Mouse (Mus musculus) heart, embryonic 16.5 days (tissue): ENCODE measurements around the gene Hsbp1. TPM values are rescaled to one million over a fixed set of nuclear protein-coding genes. Genes with fewer than 3 reads are reported as not detected.
"Not testable (repeated sequence)": the region's sequence is repeated elsewhere in the genome, so short reads cannot be mapped to it uniquely, and the experiment has no call there.

Experiments
- ATAC-seq: fragments of 200-750 bp; cut with Nextera tagmentation; replicated peaks from 2 replicates; pipeline ENCODE4 v1.8.0; 2017; ENCODE audit warnings: moderate number of reproducible peaks; ENCODE audit not compliant: insufficient read depth, low FRiP score; ENCODE audit errors: extremely low read depth
- H3K27ac ChIP-seq: fragments of 300-500 bp; sonication (generic); 2 replicates; pipeline ENCODE4 v1.5.1; 2014; ENCODE audit warnings: mild to moderate bottlenecking, low read length, control low read depth, moderate library complexity
- H3K27me3 ChIP-seq: fragments of 300-500 bp; sonication (generic); 2 replicates; pipeline ENCODE4 v1.6.1; 2014; ENCODE audit warnings: low read length, mixed read lengths; ENCODE audit not compliant: control insufficient read depth, insufficient read depth
- H3K36me3 ChIP-seq: fragments of 300-500 bp; sonication (generic); 2 replicates; pipeline ENCODE4 v1.6.1; 2014; ENCODE audit not compliant: control insufficient read depth, insufficient read depth
- H3K4me1 ChIP-seq: fragments of 300-500 bp; sonication (generic); 2 replicates; pipeline ENCODE4 v1.6.1; 2014; ENCODE audit warnings: low read length, mixed read lengths; ENCODE audit not compliant: control insufficient read depth, insufficient read depth
- H3K4me2 ChIP-seq: fragments of 300-500 bp; sonication (generic); 2 replicates; pipeline ENCODE4 v1.6.1; 2014; ENCODE audit warnings: low read depth, mild to moderate bottlenecking, control low read depth, low read length
- H3K4me3 ChIP-seq: fragments of 300-500 bp; sonication (generic); 2 replicates; pipeline ENCODE4 v1.5.1; 2014; ENCODE audit warnings: mild to moderate bottlenecking, control low read depth, low read length
- H3K9ac ChIP-seq: fragments of 300-500 bp; sonication (generic); 2 replicates; pipeline ENCODE4 v1.6.1; 2014; ENCODE audit warnings: low read length, control low read depth
- H3K9me3 ChIP-seq: fragments of 300-500 bp; sonication (generic); replicated peaks from 2 replicates; pipeline ENCODE4 v1.6.1; 2016; ENCODE audit warnings: low read length; ENCODE audit not compliant: control insufficient read depth
- WGBS: fragments of 180-500 bp; shearing (Covaris S2); extraction: QIAGEN DNeasy Blood & Tissue Kit; methylation state at CpG from one replicate; pipeline ENCODE4 v1.1.7; 2014; 5-methylcytosine and 5-hydroxymethylcytosine counted together
- polyA plus RNA-seq: library from polyadenylated mRNA; unstranded; fragments of >200 nt; fragmentation: Nextera tagmentation; extraction: Ambion mirVana; gene quantifications from 2 replicates; pipeline ENCODE4 v1.2.1, GENCODE M21; 2015

The Hsbp1 gene
- 296 and 302 TPM in 2 replicates for polyA plus RNA-seq

DNA sequence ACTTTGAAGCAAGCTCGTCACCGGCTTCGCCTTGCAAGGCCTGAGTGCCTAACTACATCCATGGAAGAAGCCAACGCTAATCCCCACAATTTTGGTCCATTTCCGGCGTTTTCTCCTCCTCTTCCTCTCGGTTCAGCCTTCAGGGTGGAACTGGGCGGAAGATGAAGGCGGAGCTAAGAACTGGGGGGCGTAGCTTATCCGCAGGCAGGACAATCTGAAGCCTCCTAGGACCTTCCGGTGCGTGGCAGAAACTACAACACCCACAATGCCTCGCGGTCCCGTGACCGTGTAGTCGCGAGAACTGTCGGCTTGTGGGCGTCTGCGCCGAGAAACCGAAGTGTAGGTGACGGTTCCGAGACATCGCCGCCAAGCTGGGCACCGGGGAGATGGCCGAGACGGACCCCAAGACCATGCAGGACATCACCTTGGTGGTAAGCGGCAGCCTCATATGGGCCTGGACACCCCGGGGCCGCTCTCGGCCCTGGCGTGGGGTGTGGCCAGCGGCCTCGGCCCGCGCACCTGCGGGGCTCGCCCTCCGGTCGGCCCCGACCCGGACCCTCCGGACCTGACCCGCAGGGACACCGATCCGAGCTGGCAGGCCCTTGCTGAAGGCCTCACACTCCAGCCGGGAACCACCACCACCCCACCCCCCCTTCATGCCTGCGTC is at the start of gene Hsbp1:
Gene Hsbp1, plus strand, starts transcription at position 299 of the 667 bp plus-strand sequence.
- Histone ChIP-seq H3K4me3 (peak within 1 kb of the TSS; percentile 80), H3K36me3 (peaks cover 31% of the 10 kb centered on the region), H3K27me3 (no peaks in the 10 kb centered on the region; the same call in 1 of the 2 replicates), H3K27ac (peak within 1 kb of the TSS; percentile 33; the same call in 1 of the 2 replicates), H3K4me2 (peak within 1 kb of the TSS; percentile 89), H3K9ac (peak within 1 kb of the TSS; percentile 91), H3K9me3 (peaks cover 2% of the 10 kb centered on the region; the same call in 1 of the 2 replicates), H3K4me1 (peaks cover 10% of the 10 kb centered on the region)
- 2% methylated on average over 52 of the region's 52 CpGs for WGBS
- peak; percentile 98 for ATAC-seq

DNA sequence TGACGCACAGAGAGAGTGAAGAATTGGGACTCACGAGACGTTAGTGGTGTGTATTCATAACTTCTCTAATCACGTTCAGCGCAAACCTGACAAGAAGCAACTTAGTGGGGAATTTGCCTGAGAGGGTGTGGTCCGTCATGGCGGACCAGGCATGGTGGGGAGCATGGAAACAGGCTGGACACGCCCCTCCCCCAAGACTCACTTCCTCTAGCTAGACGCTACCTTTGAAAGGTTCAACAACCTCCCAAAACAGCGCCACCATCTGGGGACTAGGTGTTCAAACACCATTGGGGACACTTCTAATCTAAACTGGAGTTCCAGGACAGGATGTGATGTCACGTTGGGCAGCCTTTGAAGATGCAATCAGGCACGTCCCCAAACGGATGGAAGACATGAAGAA is 48.8 kb upstream of the Hsbp1 start:
- ATAC-seq = no peak

DNA sequence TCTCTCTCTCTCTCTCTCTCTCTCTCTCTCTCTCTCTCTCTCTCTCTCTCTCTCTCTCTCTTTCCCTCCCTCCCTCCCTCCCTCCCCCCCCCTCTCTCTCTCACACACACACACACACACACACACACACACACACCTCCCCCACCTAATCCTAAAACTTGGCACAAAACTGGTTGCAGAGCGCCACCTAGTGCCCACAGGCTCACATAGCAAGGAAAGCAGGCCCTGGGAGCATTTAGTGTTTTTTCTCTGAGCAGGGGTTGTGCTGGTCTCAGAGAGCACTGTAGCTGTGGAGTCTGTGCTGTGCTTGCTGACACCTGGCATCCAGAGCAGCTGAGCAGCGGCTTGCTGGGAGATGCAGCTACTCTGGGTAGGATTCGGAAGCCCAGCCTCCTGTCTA is 46.5 kb upstream of the Hsbp1 start:
- ATAC-seq, H3K36me3 ChIP-seq, H3K9ac ChIP-seq, H3K4me3 ChIP-seq, H3K4me2 ChIP-seq, H3K9me3 ChIP-seq, H3K27me3 ChIP-seq, H3K27ac ChIP-seq, H3K4me1 ChIP-seq: not testable (repeated sequence)
- WGBS = 30% methylated on average over 3 of the region's 3 CpGs

More for the DNA sequence above, 48.8 kb upstream of the Hsbp1 start:
- H3K4me2 ChIP-seq = no peak overlapping the region
- no peak overlapping the region for H3K9ac ChIP-seq
- H3K4me1 ChIP-seq = no peaks in the 10 kb centered on the region
- no peaks in the 10 kb centered on the region; the same call in none of the 2 replicates for H3K9me3 ChIP-seq
- 76% methylated on average over 13 of the region's 13 CpGs for WGBS
- peaks cover 6% of the 10 kb centered on the region; the same call in 1 of the 2 replicates for H3K36me3 ChIP-seq
- H3K27me3 ChIP-seq = no peaks in the 10 kb centered on the region
- H3K4me3 ChIP-seq = no peak overlapping the region
- no peak overlapping the region for H3K27ac ChIP-seq

DNA sequence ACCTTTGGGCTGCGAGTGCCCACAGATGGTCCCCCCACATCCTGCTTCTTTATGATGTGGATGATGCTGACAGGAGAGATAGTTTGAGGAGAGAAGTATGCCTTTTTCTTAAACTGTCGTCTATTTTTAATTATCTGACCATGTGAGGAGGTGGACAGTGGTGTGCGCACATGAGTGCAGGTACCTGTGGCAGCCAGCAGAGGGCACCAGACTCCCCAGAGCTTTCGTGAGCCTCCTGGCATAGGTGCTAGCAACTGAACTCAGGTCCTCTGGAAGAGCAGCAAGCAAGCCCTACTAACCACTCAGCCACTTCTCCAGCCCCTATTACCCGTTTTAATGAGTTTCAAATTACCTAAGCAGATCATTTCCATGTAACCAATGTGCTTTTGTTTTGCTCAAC is 44.0 kb upstream of the Hsbp1 start:
- ATAC-seq = no peak
- H3K4me1 ChIP-seq = no peaks in the 10 kb centered on the region
- no peak overlapping the region for H3K9ac ChIP-seq
- no peak overlapping the region for H3K4me2 ChIP-seq
- H3K36me3 ChIP-seq = no peaks in the 10 kb centered on the region
- no peaks in the 10 kb centered on the region; the same call in 1 of the 2 replicates for H3K9me3 ChIP-seq
- WGBS = 87% methylated on average over 5 of the region's 5 CpGs
- H3K27ac ChIP-seq = no peak overlapping the region
- no peak overlapping the region for H3K4me3 ChIP-seq
- no peaks in the 10 kb centered on the region for H3K27me3 ChIP-seq

DNA sequence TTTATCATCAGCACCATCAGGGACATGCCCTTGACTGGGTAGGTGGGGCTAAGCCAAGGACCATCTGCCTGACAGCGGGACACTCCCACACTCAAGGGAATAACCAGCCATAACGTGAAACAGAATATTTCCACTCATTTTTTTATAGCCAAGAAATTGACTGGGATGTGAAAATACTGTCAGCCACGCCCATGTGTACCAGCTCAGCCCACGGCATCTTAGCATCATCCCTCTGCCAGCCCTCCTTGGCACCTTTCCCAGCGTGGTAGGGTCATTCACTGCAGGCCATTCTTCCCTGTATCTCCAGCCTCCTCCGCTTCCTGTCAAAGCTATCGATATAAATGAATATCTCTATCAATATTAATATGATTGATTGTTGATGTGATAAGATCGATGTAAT is 40.1 kb upstream of the Hsbp1 start:
- 71% methylated on average over 8 of the region's 8 CpGs for WGBS
- no peak for ATAC-seq
- no peaks in the 10 kb centered on the region for H3K36me3 ChIP-seq
- no peak overlapping the region for H3K27ac ChIP-seq
- no peak overlapping the region for H3K4me2 ChIP-seq
- no peak overlapping the region for H3K4me3 ChIP-seq
- H3K9ac ChIP-seq = no peak overlapping the region
- no peaks in the 10 kb centered on the region for H3K4me1 ChIP-seq
- no peaks in the 10 kb centered on the region for H3K27me3 ChIP-seq
- no peaks in the 10 kb centered on the region; the same call in 1 of the 2 replicates for H3K9me3 ChIP-seq

DNA sequence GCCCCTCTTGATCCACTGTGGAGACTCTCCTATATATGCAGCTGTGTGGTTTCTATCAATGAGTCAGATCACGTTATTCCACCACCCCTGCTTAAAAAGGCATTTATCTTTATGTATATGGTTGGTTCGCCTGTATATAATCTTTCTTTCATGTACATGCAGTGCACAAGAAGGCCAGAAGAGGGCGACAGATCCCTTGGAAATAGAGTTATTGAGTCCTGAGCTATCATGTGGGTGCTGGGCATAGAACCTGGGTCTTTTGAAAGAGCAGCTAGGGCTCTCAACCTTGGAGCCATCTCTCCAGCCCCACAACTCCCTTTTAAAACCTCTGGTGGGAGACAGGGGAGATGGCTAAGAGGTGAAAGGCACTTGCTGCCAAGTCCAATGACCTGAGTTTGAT is 32.9 kb upstream of the Hsbp1 start:
- no peak overlapping the region for H3K4me2 ChIP-seq
- WGBS = 38% methylated on average over 3 of the region's 3 CpGs
- H3K36me3 ChIP-seq = no peaks in the 10 kb centered on the region
- no peaks in the 10 kb centered on the region for H3K27me3 ChIP-seq
- no peaks in the 10 kb centered on the region for H3K4me1 ChIP-seq
- H3K4me3 ChIP-seq = no peak overlapping the region
- no peaks in the 10 kb centered on the region for H3K9me3 ChIP-seq
- H3K9ac ChIP-seq = no peak overlapping the region
- ATAC-seq = no peak
- H3K27ac ChIP-seq = no peak overlapping the region

DNA sequence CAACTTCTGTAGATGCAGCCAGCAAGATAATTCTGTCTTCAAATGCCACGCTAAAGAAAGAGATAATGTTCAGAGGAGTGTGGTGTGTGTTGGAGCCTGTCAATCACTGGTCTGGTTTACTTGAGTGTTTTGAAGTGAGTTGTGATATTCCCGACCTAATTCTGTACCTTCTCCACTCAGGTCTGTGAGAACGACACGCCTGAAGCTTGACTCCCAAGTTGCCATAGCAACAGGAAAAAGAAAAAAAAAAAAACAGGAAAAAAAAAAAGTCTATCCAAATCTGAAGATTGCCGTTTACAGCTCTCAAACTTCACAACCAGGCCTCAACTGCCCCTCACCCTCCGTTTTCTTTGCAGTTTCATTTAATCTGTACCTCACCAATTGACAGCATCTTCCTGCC is 21.1 kb upstream of the Hsbp1 start:
- Histone ChIP-seq H3K27ac (no peak overlapping the region), H3K4me2 (no peak overlapping the region), H3K4me3 (no peak overlapping the region), H3K27me3 (no peaks in the 10 kb centered on the region), H3K4me1 (no peaks in the 10 kb centered on the region), H3K9ac (no peak overlapping the region), H3K9me3 (no peaks in the 10 kb centered on the region), H3K36me3 (no peaks in the 10 kb centered on the region)
- ATAC-seq = no peak
- 36% methylated on average over 6 of the region's 6 CpGs for WGBS

DNA sequence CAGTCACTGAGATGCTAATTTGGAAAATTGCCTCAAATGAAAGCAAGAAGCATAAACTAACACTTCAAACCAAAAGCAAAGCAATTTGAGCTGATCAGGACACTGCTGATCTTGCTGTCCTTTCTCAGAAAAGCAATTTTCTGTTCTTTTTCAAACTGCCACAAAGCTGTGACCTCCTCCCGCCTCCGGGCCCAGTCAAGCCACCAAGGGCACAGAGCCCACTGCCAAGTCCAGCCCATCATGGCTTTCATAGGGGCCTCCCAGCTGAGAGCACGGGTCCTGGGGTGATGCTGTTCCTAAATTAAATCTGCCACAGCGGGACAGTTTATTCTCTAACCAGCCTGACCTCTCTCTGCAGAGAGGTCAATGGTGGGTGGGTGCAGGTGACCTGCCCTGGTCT is 4.7 kb upstream of the Hsbp1 start:
- 70% methylated on average over 4 of the region's 4 CpGs for WGBS
- ATAC-seq = no peak

DNA sequence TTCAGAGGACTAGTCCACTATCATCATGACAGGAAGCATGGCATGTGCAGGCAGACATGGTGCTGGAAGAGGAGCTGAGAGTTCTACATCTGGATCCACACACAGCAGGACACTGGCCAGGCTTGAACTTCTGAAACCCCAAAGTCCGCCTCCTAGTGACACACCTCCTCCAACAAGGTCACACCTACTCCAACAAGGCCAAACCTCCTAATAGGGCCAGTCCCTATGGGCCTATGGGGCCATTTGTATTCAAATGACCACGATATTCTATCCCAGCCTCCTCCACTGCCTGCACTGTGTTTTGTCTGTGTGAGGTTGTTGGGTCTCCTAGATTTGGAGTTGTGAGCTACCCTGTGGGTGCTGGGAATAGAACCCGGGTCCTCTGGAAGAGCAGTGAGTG is 682 bp upstream of the Hsbp1 start:
- Histone ChIP-seq H3K9ac (no peak overlapping the region), H3K9me3 (peaks cover 3% of the 10 kb centered on the region), H3K36me3 (peaks cover 24% of the 10 kb centered on the region), H3K4me1 (peaks cover 10% of the 10 kb centered on the region), H3K4me2 (peak overlapping the region; percentile 64), H3K27me3 (no peaks in the 10 kb centered on the region; the same call in 1 of the 2 replicates), H3K27ac (no peak overlapping the region), H3K4me3 (peak overlapping the region; percentile 80)
- no peak for ATAC-seq
- WGBS = 84% methylated on average over 3 of the region's 3 CpGs

More for the DNA sequence above, 4.7 kb upstream of the Hsbp1 start:
- no peaks in the 10 kb centered on the region for H3K36me3 ChIP-seq
- H3K9ac ChIP-seq = no peak overlapping the region
- no peak overlapping the region for H3K4me2 ChIP-seq
- H3K9me3 ChIP-seq = peaks cover 9% of the 10 kb centered on the region
- no peak overlapping the region for H3K4me3 ChIP-seq
- peaks cover 3% of the 10 kb centered on the region; the same call in 1 of the 2 replicates for H3K4me1 ChIP-seq
- no peak overlapping the region for H3K27ac ChIP-seq
- no peaks in the 10 kb centered on the region; the same call in 1 of the 2 replicates for H3K27me3 ChIP-seq
